Mouse (Mus musculus): ENCODE data around the gene Smox.

The Smox gene

GRCm38 (mm10) chr2:131517550-131517949 is 26.3 kb downstream of the Smox start:
- no peak for DNase-seq

GRCm38 (mm10) chr2:131518790-131519189 is 27.5 kb downstream of the Smox start:
- DNase-seq = no peak

- no peak for DNase-seq
Observed at GRCm38 (mm10) chr2:131520743-131521142, 29.4 kb downstream of the Smox start.

- DNase-seq = peak in 1 of 2 experiments; percentile 54
Observed at GRCm38 (mm10) chr2:131527061-131527460, 35.8 kb downstream of the Smox start.

- DNase-seq = peak; percentile 67 to 79
Observed at GRCm38 (mm10) chr2:131529898-131530622, 38.8 kb downstream of the Smox start.

- DNase-seq = peak; percentile 61 to 71
Observed at GRCm38 (mm10) chr2:131530623-131531008, 39.3 kb downstream of the Smox start.

- DNase-seq = no peak
Observed at GRCm38 (mm10) chr2:131531271-131531670, 40.0 kb downstream of the Smox start.

- no peak for DNase-seq
Observed at GRCm38 (mm10) chr2:131535168-131535567, 43.9 kb downstream of the Smox start.

GRCm38 (mm10) chr2:131538341-131538740 is 47.0 kb downstream of the Smox start:
- DNase-seq = peak in 1 of 2 experiments; percentile 59

- no peak for DNase-seq
Observed at GRCm38 (mm10) chr2:131539780-131540179, 48.5 kb downstream of the Smox start.

GRCm38 (mm10) chr2:131541686-131542085 is 50.4 kb downstream of the Smox start:
- peak; percentile 61 to 66 for DNase-seq

GRCm38 (mm10) chr2:131542531-131542930 is 51.2 kb downstream of the Smox start:
- DNase-seq = no peak

- peak; percentile 66 to 72 for DNase-seq
Observed at GRCm38 (mm10) chr2:131545386-131546307, 54.4 kb downstream of the Smox start.

GRCm38 (mm10) chr2:131546308-131546700 is 55.0 kb downstream of the Smox start:
- peak in 1 of 2 experiments; percentile 26 for DNase-seq

GRCm38 (mm10) chr2:131546745-131547408 is 55.6 kb downstream of the Smox start:
- peak in 1 of 2 experiments; percentile 30 for DNase-seq

GRCm38 (mm10) chr2:131548330-131548729 is 57.0 kb downstream of the Smox start:
- DNase-seq = no peak

- DNase-seq = no peak
Observed at GRCm38 (mm10) chr2:131549090-131549489, 57.8 kb downstream of the Smox start.

GRCm38 (mm10) chr2:131550474-131550873 is 59.2 kb downstream of the Smox start:
- DNase-seq = peak in 1 of 2 experiments; percentile 33

- peak in 1 of 2 experiments; percentile 30 for DNase-seq
Observed at GRCm38 (mm10) chr2:131550906-131551305, 59.6 kb downstream of the Smox start.

GRCm38 (mm10) chr2:131551701-131552620 is 60.7 kb downstream of the Smox start:
- no peak for DNase-seq

GRCm38 (mm10) chr2:131552736-131553400 is 61.6 kb downstream of the Smox start:
- no peak for DNase-seq

Measured in cerebellum, postnatal 25 days (tissue).